Mouse (Mus musculus) CH12.LX (cell line): ENCODE results near the gene Tspan2.

Source experiments
- CHD1 ChIP-seq: IDR thresholded peaks from 2 replicates; pipeline ENCODE4 v1.6.1; 2012; ENCODE audit warnings: low read depth, low read length, improper control_type of control experiment, inconsistent platforms
- CTCF ChIP-seq, 2 experiments: IDR thresholded peaks in 1 of 2; conservative IDR thresholded peaks in 1 of 2; 2 replicates each; pipeline ENCODE4 v1.5.1; 2011 to 2012; ENCODE audit warnings: low read depth in 2 of 2, low read length in 2 of 2, improper control_type of control experiment in 1 of 2, inconsistent platforms in 1 of 2, mild to moderate bottlenecking in 1 of 2, moderate library complexity in 1 of 2
- ETS1 ChIP-seq: conservative IDR thresholded peaks from 2 replicates; pipeline ENCODE4 v1.6.1; 2012; ENCODE audit warnings: low read depth, mild to moderate bottlenecking, inconsistent platforms, low read length, improper control_type of control experiment, moderate library complexity
- GABPA ChIP-seq: IDR thresholded peaks from 2 replicates; pipeline ENCODE4 v1.6.1; 2012; ENCODE audit warnings: low read depth, low read length, improper control_type of control experiment, inconsistent platforms; ENCODE audit not compliant: insufficient replicate concordance
- HCFC1 ChIP-seq: IDR thresholded peaks from 2 replicates; pipeline ENCODE4 v1.6.1; 2012; ENCODE audit warnings: low read depth, mild to moderate bottlenecking, inconsistent platforms, low read length, improper control_type of control experiment
- POLR2A ChIP-seq: IDR thresholded peaks from 2 replicates; pipeline ENCODE4 v1.6.1; 2011; ENCODE audit warnings: low read depth, mild to moderate bottlenecking, improper control_type of control experiment, low read length
- RAD21 ChIP-seq: IDR thresholded peaks from 2 replicates; pipeline ENCODE4 v1.6.1; 2011; ENCODE audit warnings: low read depth, mild to moderate bottlenecking, low read length, improper control_type of control experiment, moderate library complexity
- SIN3A ChIP-seq: IDR thresholded peaks from 2 replicates; pipeline ENCODE4 v1.6.1; 2012; ENCODE audit warnings: low read length, improper control_type of control experiment, inconsistent platforms
- TCF12 ChIP-seq: IDR thresholded peaks from 2 replicates; pipeline ENCODE4 v1.6.1; 2014; ENCODE audit warnings: low read depth, mild to moderate bottlenecking, inconsistent platforms, low read length, improper control_type of control experiment
- USF2 ChIP-seq: conservative IDR thresholded peaks from 2 replicates; pipeline ENCODE4 v1.6.1; 2011; ENCODE audit warnings: low read depth, low read length, improper control_type of control experiment
- ZMIZ1 ChIP-seq: IDR thresholded peaks from 2 replicates; pipeline ENCODE4 v1.6.1; 2012; ENCODE audit warnings: low read depth, mild to moderate bottlenecking, inconsistent platforms, low read length, improper control_type of control experiment

DNA sequence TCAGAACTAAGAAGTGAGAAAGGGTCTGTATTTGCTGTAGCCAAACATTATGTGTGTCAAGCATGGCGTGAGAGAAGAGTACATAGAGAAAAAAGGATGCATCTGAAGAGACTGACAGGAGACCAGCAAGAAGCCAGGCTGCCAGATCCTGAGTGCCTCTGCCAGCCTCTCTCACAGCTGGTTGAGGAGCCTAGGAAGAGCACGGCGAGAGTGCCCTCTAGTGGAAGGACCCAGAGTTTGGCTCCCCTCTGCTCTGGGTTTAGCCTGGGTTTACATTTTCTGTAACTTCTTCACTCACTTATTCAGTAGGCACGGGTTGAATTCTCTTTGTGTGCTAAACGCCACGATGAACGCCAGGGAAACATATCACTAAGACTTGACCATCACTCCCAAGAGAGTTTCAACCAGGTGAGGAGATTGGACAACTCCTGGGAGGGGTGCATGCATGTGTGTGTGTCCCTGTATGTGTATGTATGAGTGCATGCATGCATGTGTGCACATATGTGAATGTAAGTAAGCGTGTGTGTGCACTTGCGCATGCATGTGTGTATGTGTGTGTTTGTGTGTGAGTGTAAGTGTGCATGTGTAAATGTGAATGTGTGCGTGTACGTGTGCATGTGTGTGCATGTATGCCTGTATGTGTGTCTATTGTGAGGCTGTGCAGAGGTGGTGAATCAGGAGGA, 42.4 kb upstream of the Tspan2 start:
- TF ChIP-seq CTCF (conservative IDR thresholded peaks at IDR 0.05 in 1 of 2, IDR thresholded peaks at IDR 0.05 in 1 of 2; ENCODE audit: low read depth in 2 of 2, low read length in 2 of 2) (peak; percentile 44 to 88), CHD1 (no peak), ZMIZ1 (no peak), POLR2A (no peak), RAD21 (peak; percentile 96), HCFC1 (no peak), GABPA (no peak), SIN3A (no peak), ETS1 (no peak), TCF12 (no peak), USF2 (no peak)
